Mouse (Mus musculus) frontal cortex, postnatal 25 days (tissue): ENCODE data around the gene Ntm.

Source experiments
- DNase-seq, 2 experiments: peaks; one replicate each; pipeline ENCODE4 v3.0.0; 2022; ENCODE audit warnings: low spot score in 2 of 2

The Ntm gene

GRCm38 (mm10) chr9:29410728-29411407, 552.1 kb downstream of the Ntm start:
- no peak for DNase-seq

GRCm38 (mm10) chr9:29410284-29410683, 552.7 kb downstream of the Ntm start:
- no peak for DNase-seq

GRCm38 (mm10) chr9:29409216-29409907, 553.6 kb downstream of the Ntm start:
- peak; percentile 48 to 50 for DNase-seq

GRCm38 (mm10) chr9:29407954-29408353, 555.0 kb downstream of the Ntm start:
- no peak for DNase-seq

GRCm38 (mm10) chr9:29406973-29407372, 556.0 kb downstream of the Ntm start:
- no peak for DNase-seq

- DNase-seq: no peak
Measured at GRCm38 (mm10) chr9:29406046-29406445, 556.9 kb downstream of the Ntm start.

- no peak for DNase-seq
Measured at GRCm38 (mm10) chr9:29400151-29400550, 562.8 kb downstream of the Ntm start.

GRCm38 (mm10) chr9:29396101-29396500, 566.8 kb downstream of the Ntm start:
- no peak for DNase-seq

GRCm38 (mm10) chr9:29393136-29393535, 569.8 kb downstream of the Ntm start:
- DNase-seq: no peak

GRCm38 (mm10) chr9:29390796-29391517, 572.0 kb downstream of the Ntm start:
- DNase-seq: no peak

GRCm38 (mm10) chr9:29389224-29389623, 573.7 kb downstream of the Ntm start:
- DNase-seq: no peak

- no peak for DNase-seq
Measured at GRCm38 (mm10) chr9:29387136-29387535, 575.8 kb downstream of the Ntm start.

- DNase-seq: no peak
Measured at GRCm38 (mm10) chr9:29377172-29378002, 585.6 kb downstream of the Ntm start.

GRCm38 (mm10) chr9:29371341-29371740, 591.6 kb downstream of the Ntm start:
- DNase-seq: no peak

- DNase-seq: no peak
Measured at GRCm38 (mm10) chr9:29369621-29370020, 593.3 kb downstream of the Ntm start.

- DNase-seq: no peak
Measured at GRCm38 (mm10) chr9:29368291-29368690, 594.6 kb downstream of the Ntm start.

- DNase-seq: no peak
Measured at GRCm38 (mm10) chr9:29357796-29358195, 605.1 kb downstream of the Ntm start.

- no peak for DNase-seq
Measured at GRCm38 (mm10) chr9:29342303-29342702, 620.6 kb downstream of the Ntm start.

GRCm38 (mm10) chr9:29341292-29341691, 621.6 kb downstream of the Ntm start:
- no peak for DNase-seq

GRCm38 (mm10) chr9:29335671-29336070, 627.3 kb downstream of the Ntm start:
- no peak for DNase-seq

GRCm38 (mm10) chr9:29332296-29333090, 630.4 kb downstream of the Ntm start:
- DNase-seq: no peak
